Mouse (Mus musculus): ENCODE data around the gene Fnip1. TPM values are rescaled to one million over a fixed set of nuclear protein-coding genes. Genes with fewer than 3 reads are reported as not detected.
A peak's percentile ranks its signal among the peaks of the same experiment; 100 is the strongest.

The Fnip1 gene
- total and polyA plus RNA-seq, 2 experiments from 2014 or later: 6.6 to 14.7 TPM

- H3K36me3 ChIP-seq (ENCODE audit: insufficient read depth, low read length): no peaks in the 10 kb centered on the region
- peaks cover 3% of the 10 kb centered on the region; the same call in 1 of the 2 replicates for H3K4me1 ChIP-seq (ENCODE audit: insufficient read depth, low read length)
- H3K4me3 ChIP-seq (ENCODE audit: low read length): peak within 1 kb of the TSS; percentile 87
- ATAC-seq (peak; percentile 98), DNase-seq (ENCODE audit: low spot score) (peak; percentile 99)
- H3K4me2 ChIP-seq (ENCODE audit: low read depth, low read length): peak within 1 kb of the TSS; percentile 83
- no peak for TF ChIP-seq CTCF (IDR thresholded peaks at IDR 0.05; ENCODE audit: low read depth)
- no peaks in the 10 kb centered on the region for H3K27me3 ChIP-seq (ENCODE audit: insufficient read depth, low read length)
- no peaks in the 10 kb centered on the region for H3K9me3 ChIP-seq (ENCODE audit: low read length)
- H3K9ac ChIP-seq (replicated peaks; ENCODE audit: low read length): peak within 1 kb of the TSS; percentile 65
- WGBS: under 1% methylated on average over 73 of the region's 73 CpGs
- H3K27ac ChIP-seq: peak within 1 kb of the TSS; percentile 89
These were observed 84.8 kb downstream of the Fnip1 start, which contains the start of gene Rapgef6 for GRCm38 (mm10) chr11:54522529-54523430. TSS of gene Rapgef6 (plus strand) at chr11:54522847.

DNA sequence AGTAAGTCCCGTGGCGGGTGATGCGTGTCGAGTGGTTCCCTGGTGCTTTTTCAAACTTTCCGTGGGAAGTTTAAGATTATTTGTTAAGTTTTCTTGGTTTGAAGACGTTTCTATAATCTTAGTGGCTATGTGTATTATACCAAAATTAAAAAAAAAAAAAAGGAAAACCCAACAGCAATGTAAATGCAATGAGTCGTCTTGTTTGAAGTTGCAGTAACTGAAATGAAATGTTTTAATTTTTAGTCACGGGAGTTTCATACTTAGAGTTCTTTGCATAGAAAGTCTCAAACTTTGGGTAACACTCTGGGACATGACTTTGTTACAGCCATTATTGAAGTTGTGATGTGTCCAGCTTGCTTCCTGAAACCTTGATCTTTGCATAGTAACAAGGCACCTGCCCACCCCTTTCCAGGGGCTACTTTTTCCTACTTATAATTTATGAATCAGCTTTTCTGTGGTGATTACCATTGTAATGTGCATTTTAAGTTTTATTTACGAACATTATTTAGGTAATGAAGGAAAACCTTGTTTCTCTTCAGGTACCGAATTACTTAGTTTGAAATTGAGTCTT is 85.5 kb downstream of the Fnip1 start:
- Histone ChIP-seq H3K9ac (replicated peaks; ENCODE audit: low read length) (peak overlapping the region; percentile 65), H3K27me3 (ENCODE audit: insufficient read depth, low read length) (no peaks in the 10 kb centered on the region), H3K4me1 (ENCODE audit: insufficient read depth, low read length) (peaks cover 3% of the 10 kb centered on the region; the same call in 1 of the 2 replicates), H3K36me3 (ENCODE audit: insufficient read depth, low read length) (no peaks in the 10 kb centered on the region), H3K4me2 (ENCODE audit: low read depth, low read length) (peak overlapping the region; percentile 83), H3K9me3 (ENCODE audit: low read length) (no peaks in the 10 kb centered on the region), H3K27ac (peak overlapping the region; percentile 74; the same call in 1 of the 2 replicates), H3K4me3 (ENCODE audit: low read length) (peak overlapping the region; percentile 87)
- TF ChIP-seq CTCF (IDR thresholded peaks at IDR 0.05; ENCODE audit: low read depth): no peak
- WGBS: 16% methylated on average over 10 of the region's 10 CpGs
- DNase-seq (ENCODE audit: low spot score): no peak
- ATAC-seq: no peak

DNA sequence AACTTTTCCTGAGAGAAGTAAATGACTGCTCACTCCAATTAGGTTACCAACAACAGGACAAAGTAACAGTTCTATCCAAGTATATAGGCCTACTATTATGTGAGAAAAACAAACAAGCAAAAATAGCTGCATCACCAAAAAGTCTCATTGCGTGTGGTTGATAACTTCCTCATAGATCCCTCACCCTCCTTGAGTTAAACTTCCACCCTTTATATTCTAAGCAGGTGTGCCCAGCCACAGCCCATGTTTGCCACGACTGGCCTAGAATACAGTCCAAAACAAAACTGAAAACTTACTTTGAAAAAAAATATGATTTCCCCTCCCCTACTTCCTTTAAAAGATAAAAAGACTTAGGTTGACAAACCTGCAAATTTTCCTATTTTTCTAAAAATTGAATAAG is 90.0 kb downstream of the Fnip1 start:
- DNase-seq (ENCODE audit: low spot score): no peak
- Histone ChIP-seq H3K4me1 (ENCODE audit: insufficient read depth, low read length) (no peaks in the 10 kb centered on the region; the same call in 1 of the 2 replicates), H3K27me3 (ENCODE audit: insufficient read depth, low read length) (no peaks in the 10 kb centered on the region), H3K36me3 (ENCODE audit: insufficient read depth, low read length) (no peaks in the 10 kb centered on the region), H3K4me3 (ENCODE audit: low read length) (no peak overlapping the region), H3K9ac (replicated peaks; ENCODE audit: low read length) (no peak overlapping the region), H3K4me2 (ENCODE audit: low read depth, low read length) (no peak overlapping the region), H3K27ac (no peak overlapping the region), H3K9me3 (ENCODE audit: low read length) (no peaks in the 10 kb centered on the region)
- no peak for TF ChIP-seq CTCF (IDR thresholded peaks at IDR 0.05; ENCODE audit: low read depth)
- no peak for ATAC-seq
- WGBS: 87% methylated on average over 2 of the region's 2 CpGs

- DNase-seq (ENCODE audit: low spot score) (peak; percentile 67), ATAC-seq (peak; percentile 45; the same call in 1 of the 2 replicates)
- no peak overlapping the region for H3K9ac ChIP-seq (replicated peaks; ENCODE audit: low read length)
- no peaks in the 10 kb centered on the region for H3K27me3 ChIP-seq (ENCODE audit: insufficient read depth, low read length)
- no peak for TF ChIP-seq CTCF (IDR thresholded peaks at IDR 0.05; ENCODE audit: low read depth)
- H3K36me3 ChIP-seq (ENCODE audit: insufficient read depth, low read length): no peaks in the 10 kb centered on the region
- H3K4me2 ChIP-seq (ENCODE audit: low read depth, low read length): no peak overlapping the region
- WGBS: 30% methylated on average over 1 of the region's 1 CpGs
- H3K27ac ChIP-seq: peak overlapping the region; percentile 41; the same call in 1 of the 2 replicates
- no peak overlapping the region for H3K4me3 ChIP-seq (ENCODE audit: low read length)
- no peaks in the 10 kb centered on the region for H3K9me3 ChIP-seq (ENCODE audit: low read length)
- no peaks in the 10 kb centered on the region for H3K4me1 ChIP-seq (ENCODE audit: insufficient read depth, low read length)
These were observed 92.4 kb downstream of the Fnip1 start for GRCm38 (mm10) chr11:54530391-54530790.

GRCm38 (mm10) chr11:54530916-54531315 is 92.9 kb downstream of the Fnip1 start:
- DNase-seq (ENCODE audit: low spot score) (no peak), ATAC-seq (no peak)
- Histone ChIP-seq H3K27me3 (ENCODE audit: insufficient read depth, low read length) (no peaks in the 10 kb centered on the region), H3K4me3 (ENCODE audit: low read length) (no peak overlapping the region), H3K36me3 (ENCODE audit: insufficient read depth, low read length) (no peaks in the 10 kb centered on the region), H3K9ac (replicated peaks; ENCODE audit: low read length) (no peak overlapping the region), H3K27ac (peak overlapping the region; percentile 41; the same call in 1 of the 2 replicates), H3K4me2 (ENCODE audit: low read depth, low read length) (no peak overlapping the region), H3K4me1 (ENCODE audit: insufficient read depth, low read length) (no peaks in the 10 kb centered on the region), H3K9me3 (ENCODE audit: low read length) (no peaks in the 10 kb centered on the region)
- 88% methylated on average over 1 of the region's 1 CpGs for WGBS
- no peak for TF ChIP-seq CTCF (IDR thresholded peaks at IDR 0.05; ENCODE audit: low read depth)

- Histone ChIP-seq H3K36me3 (ENCODE audit: insufficient read depth, low read length) (no peaks in the 10 kb centered on the region), H3K27me3 (ENCODE audit: insufficient read depth, low read length) (no peaks in the 10 kb centered on the region), H3K4me1 (ENCODE audit: insufficient read depth, low read length) (no peaks in the 10 kb centered on the region), H3K4me3 (ENCODE audit: low read length) (no peak overlapping the region), H3K9ac (replicated peaks; ENCODE audit: low read length) (no peak overlapping the region), H3K9me3 (ENCODE audit: low read length) (no peaks in the 10 kb centered on the region), H3K4me2 (ENCODE audit: low read depth, low read length) (no peak overlapping the region), H3K27ac (no peak overlapping the region)
- TF ChIP-seq CTCF (IDR thresholded peaks at IDR 0.05; ENCODE audit: low read depth): no peak
- ATAC-seq (no peak), DNase-seq (ENCODE audit: low spot score) (no peak)
- 85% methylated on average over 2 of the region's 2 CpGs for WGBS
These were observed 95.8 kb downstream of the Fnip1 start for GRCm38 (mm10) chr11:54533834-54534233.

Data from hindbrain, postnatal 0 days (tissue).